Mouse (Mus musculus): ENCODE data around the gene Ccdc167.

Ccdc167 gene

GRCm38 (mm10) chr17:29716732-29717445 lies at the start of gene Ccdc167:
Gene Ccdc167 (minus strand): TSS chr17:29717044.
- DNase-seq: peak; percentile 96

- DNase-seq: no peak
Measured at GRCm38 (mm10) chr17:29765380-29765779, 48.5 kb upstream of the Ccdc167 start.

- DNase-seq: no peak
Measured at GRCm38 (mm10) chr17:29762551-29762950, 45.7 kb upstream of the Ccdc167 start.

- no peak for DNase-seq
Measured at GRCm38 (mm10) chr17:29761938-29762337, 45.1 kb upstream of the Ccdc167 start.

GRCm38 (mm10) chr17:29760404-29761375 lies 43.8 kb upstream of the Ccdc167 start:
- no peak for DNase-seq

- DNase-seq: no peak
Measured at GRCm38 (mm10) chr17:29759963-29760362, 43.1 kb upstream of the Ccdc167 start.

- no peak for DNase-seq
Measured at GRCm38 (mm10) chr17:29756381-29756780, 39.5 kb upstream of the Ccdc167 start.

GRCm38 (mm10) chr17:29754510-29754909 lies 37.7 kb upstream of the Ccdc167 start:
- DNase-seq: no peak

- no peak for DNase-seq
Measured at GRCm38 (mm10) chr17:29747466-29747865, 30.6 kb upstream of the Ccdc167 start.

- DNase-seq: peak; percentile 27
Measured at GRCm38 (mm10) chr17:29737849-29738804, 21.3 kb upstream of the Ccdc167 start.

GRCm38 (mm10) chr17:29736448-29737014 lies 19.7 kb upstream of the Ccdc167 start:
- DNase-seq: no peak

GRCm38 (mm10) chr17:29732522-29732921 lies 15.7 kb upstream of the Ccdc167 start:
- DNase-seq: no peak

GRCm38 (mm10) chr17:29731953-29732325 lies 15.1 kb upstream of the Ccdc167 start:
- DNase-seq: no peak

GRCm38 (mm10) chr17:29731266-29731952 lies 14.6 kb upstream of the Ccdc167 start:
- DNase-seq: no peak

GRCm38 (mm10) chr17:29730510-29731265 lies 13.8 kb upstream of the Ccdc167 start:
- DNase-seq: no peak

- DNase-seq: no peak
Measured at GRCm38 (mm10) chr17:29728082-29728481, 11.2 kb upstream of the Ccdc167 start.

GRCm38 (mm10) chr17:29725027-29725620 lies 8.3 kb upstream of the Ccdc167 start:
- no peak for DNase-seq

GRCm38 (mm10) chr17:29724610-29725009 lies 7.8 kb upstream of the Ccdc167 start:
- no peak for DNase-seq

GRCm38 (mm10) chr17:29720755-29721365 lies 4.0 kb upstream of the Ccdc167 start:
- no peak for DNase-seq
